Mouse (Mus musculus) frontal cortex, postnatal 10 days (tissue): ENCODE results near the gene Arl13a.
"Not testable (repeated sequence)": the region's sequence is repeated elsewhere in the genome, so short reads cannot be mapped to it uniquely, and the experiment has no call there.

Source experiments
- DNase-seq, 2 experiments: peaks; one replicate each; pipeline ENCODE4 v3.0.0; 2022; ENCODE audit warnings: low spot score in 2 of 2, mixed read lengths in 1 of 2

The Arl13a gene

DNA sequence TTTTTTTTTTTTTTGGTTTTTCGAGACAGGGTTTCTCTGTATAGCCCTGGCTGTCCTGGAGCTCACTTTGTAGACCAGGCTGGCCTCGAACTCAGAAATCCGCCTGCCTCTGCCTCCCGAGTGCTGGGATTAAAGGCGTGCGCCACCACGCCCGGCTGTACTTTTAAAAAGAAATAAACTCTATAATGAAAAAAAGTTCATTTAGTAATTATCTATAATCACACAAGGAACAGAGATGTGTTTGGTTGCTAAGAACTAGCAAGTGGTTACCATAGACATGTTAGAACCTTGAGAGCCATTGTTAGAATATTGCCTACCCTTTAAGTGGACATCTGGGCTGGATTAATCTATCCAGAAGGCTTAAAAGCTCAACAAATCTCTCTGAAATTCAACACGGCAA lies at the start of gene Arl13a:
Arl13a (plus strand) TSS at position 301 of the 400 bp plus-strand sequence.
- not testable (repeated sequence) for DNase-seq

DNA sequence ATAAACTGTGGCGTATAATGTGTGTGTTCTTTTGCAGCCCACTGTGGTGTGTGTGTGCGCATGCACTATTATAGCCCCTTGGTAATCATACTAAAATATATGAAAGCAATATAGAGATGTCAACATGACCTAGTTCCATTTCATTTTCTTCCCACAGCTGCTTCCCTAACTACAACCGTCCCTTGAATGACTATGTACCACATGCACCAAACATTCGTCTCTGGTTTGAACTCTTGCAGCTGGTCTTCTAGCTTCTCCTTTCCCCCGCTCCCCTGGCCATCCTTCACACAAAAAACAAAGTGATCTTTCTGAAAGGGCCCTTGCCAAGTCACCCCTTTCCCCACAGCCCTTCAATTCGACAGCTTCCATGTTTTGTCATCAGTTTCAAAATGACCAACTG lies 47.3 kb upstream of the Arl13a start:
- no peak for DNase-seq

DNA sequence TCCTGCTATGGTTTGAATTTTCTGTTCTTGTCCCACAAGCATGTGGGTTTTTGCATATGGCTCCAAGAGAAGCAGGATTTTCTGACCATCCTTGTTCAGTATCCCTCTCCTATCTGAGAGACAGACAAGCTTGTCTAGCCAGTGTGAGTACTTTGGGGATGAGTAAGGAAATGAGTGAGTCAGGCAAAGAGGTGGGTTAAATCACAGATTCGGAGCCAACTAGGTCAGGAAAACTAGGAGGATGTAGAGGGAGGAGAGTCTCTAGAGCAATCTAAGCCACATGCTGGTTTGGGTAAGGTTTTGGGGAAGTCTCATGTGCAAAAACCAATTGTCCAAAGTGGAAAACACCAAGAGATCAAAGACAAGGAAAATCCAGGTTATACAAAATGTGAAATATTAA lies 45.8 kb upstream of the Arl13a start:
- DNase-seq, result no peak

DNA sequence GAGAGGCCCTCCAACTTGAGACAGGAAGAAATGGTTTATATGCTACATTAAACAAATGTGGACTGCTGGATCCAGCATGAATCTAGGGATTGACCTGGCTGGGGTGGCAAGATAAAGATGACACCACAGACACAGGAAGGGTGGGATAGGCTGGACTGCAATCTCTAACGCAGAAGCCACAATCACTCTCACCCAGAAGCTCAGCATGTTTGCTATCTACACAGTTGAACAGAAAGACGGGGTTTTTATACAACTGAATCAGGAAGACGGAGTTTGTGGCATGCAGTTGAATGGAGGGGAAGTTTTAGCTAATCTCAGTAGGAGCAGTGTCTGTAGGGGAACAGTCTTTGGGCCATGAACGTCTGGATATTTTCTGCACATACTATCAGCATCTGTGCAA lies 45.3 kb upstream of the Arl13a start:
- no peak for DNase-seq

DNA sequence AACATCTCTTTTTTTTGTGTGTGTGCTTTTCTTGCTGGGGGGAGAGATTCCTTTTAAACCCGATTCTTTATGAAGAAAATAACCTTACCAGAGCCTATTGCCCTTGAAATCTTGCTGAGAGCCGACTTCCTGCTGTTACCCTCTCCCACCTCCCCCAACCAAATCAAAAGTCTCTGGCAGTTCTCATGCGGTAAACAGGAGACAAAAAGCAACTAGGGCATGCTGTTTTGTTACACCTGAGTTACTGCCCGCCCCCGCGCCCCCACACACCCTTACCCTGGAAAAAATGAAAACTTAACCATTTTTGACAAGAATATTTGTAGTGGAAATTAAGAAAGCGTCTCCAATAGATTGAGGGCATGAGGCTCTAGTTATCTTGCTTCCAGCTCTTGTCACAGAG lies 29.1 kb upstream of the Arl13a start:
- no peak for DNase-seq

DNA sequence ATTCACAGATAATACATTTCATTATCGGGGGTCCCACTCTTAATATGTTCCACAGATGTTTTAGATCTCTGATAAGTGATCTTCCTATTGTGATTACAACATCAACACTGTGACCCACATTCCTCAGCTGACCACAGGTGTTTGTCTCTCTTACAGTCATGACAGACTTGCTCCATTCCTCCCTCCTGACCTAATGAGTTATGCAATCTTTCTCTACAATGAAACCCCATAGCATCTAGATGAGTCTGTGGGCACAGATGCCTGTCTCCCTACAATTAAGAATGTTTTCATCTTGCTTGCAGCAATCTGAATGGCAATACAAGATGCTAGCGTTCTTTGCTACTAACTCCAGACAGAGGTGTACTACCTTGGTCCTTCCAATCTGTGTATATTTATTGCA lies 26.9 kb upstream of the Arl13a start:
- DNase-seq, result no peak

DNA sequence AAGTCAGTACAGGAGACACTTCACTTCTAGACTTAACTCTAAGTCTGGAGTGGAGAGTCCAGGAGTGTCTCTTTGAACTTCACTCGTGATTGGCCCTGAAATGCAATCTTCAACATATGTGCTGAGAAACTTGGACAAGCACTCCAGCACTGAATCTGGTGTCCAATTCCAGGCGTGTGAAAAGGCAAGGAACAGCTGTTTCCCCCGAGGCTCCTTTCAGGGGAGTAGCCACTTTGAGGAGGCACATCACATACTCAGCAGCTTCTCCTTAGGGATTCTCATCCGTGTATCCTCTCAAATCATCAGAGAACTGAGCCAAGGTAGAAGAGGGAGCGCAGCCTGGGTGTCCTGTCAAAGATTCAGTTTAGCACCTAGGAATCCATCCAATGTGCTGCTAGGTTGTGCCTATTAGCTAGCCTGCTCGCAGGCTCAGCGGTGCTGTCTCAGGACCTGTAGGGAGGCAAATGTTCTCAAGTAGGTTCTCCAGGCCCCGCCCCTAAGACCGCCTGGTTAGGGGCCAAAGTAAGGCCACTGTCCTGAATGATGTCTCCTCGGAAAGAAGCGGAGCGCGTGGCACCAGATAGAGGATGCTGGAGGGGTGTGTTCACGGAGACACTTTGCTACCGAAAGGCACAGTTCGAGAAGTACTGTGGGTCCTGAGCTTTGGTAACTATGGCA lies 25.1 kb upstream of the Arl13a start, which contains the start of gene Xkrx:
Xkrx (minus strand) TSS at position 34 of the 678 bp plus-strand sequence.
- no peak for DNase-seq

DNA sequence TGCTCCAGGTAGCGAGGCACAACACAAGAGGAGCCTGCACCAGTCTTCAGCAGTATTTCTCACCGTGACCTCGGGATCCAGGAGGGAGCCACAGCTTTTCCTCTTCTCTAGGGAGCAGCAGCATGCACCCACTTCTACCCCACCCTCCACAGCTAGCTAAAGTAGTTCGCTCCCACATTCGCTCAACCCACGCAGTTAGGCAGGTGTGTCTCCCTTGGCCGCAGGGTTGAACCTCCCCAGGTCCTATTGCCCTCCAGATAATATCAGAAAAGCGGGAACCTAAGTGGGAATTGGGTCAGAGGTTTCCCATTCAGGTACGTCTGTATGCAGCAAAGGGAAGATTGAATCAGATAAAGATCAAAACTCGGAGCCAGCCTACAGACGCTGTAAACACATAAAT lies 24.5 kb upstream of the Arl13a start:
- no peak for DNase-seq

DNA sequence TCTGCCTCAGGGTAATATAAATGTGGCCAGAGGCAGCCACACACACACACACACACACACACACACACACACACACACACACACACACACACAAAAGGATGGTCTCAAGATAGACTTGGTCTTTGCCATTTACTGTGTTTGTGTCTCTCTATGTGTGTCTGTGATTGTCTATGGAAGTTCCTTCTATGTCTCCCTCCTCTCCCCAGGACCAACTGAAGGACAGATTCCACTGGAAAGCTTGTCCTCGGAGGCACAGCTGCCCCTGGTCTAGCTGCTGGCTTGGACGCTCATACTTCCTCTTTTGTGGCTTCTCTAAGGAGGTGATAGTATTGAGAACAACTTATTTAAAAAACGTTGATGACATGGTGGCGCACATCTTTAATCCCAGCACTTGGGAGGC lies 23.8 kb upstream of the Arl13a start:
- DNase-seq, result no peak

DNA sequence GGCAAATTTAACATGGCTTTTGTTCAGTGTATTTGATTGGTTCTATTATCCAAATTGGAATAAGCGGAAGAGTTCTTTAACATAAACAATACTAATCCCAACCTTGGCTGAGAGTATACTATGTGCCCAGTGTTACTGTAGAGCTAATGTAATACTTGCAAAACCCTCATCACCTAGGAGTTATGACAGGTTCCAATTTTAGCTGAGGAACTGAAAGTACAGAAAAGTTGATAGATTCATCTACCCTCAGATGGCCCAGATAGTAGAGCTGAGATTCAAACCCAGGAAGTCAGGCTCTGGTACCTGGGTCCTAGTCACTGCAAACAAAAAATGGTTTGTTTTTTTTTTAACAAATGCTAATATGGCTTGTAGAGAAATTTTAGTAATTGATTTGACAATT lies 16.7 kb upstream of the Arl13a start:
- no peak for DNase-seq

DNA sequence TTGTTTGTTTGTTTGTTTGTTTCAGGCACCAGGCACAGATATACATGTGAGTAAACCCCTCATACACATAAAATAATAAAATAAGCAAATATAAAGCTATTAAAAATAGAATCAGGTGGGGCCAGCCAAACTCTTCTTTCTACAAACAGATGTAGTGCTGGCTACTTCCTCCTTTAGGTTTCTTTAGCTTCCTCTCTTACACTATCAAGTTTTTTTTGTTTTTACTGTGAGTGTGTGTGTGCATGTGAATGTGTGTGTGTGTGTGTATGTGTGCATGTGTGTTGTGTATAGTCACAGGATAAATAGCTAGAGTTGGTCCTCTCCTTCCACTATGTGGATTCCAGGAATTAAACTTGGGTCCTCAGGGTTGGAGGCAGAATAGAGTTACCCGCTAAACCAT lies 12.6 kb upstream of the Arl13a start:
- no peak for DNase-seq

DNA sequence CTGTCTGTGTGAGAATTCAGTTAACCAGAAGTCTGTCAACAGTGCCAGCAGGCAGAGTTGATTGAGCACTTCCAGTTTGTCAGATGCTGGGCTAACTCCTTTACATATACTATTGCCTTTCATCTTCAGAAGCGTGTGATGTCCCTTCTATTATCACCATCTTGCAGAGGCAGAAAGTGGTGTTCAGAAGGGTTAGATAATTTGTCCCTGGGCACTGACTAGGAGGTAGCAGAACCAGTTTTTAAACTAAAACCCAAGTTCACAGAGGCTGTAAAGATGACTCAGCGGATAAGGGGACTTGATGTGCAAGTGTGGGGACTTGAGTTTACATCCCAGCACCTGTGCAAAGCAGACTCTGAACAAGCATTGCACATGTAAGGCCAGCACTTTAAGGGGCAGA lies 21.2 kb downstream of the Arl13a start:
- DNase-seq, result no peak

DNA sequence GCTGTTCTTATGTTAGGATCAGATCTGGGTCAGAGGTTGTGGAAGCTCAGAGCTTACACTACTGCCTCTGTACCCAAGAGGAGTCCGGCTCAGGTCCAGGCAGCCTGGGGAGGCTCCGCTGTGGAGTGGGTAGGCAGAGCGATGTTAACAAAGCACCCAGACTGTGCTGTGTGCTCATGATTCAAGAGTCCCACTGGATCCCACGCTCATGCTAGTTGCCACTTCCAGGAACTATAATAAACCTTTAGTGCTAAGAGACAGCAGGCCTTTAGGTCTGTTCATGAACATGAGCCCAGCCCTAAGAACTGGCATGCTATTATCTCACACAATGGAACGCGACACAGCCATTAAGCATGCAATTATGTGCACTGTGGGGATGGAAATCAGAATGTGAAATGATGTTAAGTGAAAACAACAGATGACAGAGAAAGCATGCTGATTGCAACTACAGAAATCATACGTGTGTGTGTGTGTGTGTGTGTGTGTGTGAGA lies 23.9 kb downstream of the Arl13a start:
- DNase-seq, result no peak

DNA sequence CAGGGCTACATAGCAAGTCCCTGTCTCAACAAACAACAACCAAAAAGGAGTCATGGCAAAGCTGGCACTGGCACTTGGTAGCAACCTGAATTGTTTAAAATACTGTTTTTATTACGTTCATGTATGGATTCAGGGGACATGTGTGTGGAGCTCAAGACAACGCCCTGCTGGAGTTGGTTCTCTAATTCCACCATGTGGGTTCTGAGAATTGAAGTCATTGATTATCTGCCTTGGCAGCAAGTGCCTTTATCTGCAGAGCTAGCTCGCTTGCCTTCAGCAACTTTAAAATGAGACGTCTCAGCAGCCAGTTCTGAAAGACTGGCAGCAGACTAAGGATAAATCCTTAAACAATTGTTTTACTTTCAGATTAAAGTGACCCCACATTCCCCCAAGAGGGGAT lies 30.9 kb downstream of the Arl13a start:
- DNase-seq, result no peak

DNA sequence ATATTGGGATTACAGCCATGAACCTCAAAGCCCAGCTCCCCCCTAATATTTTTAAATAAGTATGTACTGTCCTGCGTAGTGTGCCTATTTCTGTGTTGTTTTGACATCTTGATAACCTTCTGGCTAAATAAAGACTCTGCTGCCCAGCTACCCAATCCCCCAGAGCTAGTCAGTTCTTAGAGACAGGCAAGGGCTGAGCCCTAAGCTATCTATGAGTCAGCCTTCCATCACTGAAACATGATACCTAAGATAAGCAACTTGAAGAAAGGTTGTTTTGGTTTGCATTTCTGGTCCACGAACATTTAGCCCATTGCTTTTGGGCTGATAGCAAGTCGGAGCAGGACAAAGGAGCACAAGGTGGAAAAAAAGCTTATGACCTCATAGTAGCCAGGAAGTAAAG lies 33.3 kb downstream of the Arl13a start:
- no peak for DNase-seq

DNA sequence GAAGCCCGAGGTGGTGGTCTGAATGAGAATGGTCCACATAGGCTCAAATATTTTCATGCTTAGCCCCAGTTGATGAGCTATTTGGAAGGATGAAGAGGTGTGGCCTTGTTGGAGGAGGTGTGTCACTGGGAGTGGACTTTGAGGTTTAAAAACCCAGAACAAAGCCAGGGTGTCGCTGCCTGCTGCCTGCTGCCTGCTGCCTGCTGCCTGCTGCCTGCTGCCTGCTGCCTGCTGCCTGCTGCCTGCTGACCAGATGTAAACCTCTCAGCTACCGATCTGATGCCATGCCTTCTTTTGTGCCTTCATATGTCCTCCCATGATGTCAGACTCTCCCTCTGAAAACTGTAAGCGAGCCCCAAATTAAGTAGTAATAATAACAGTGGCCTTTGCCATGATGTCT lies 34.6 kb downstream of the Arl13a start, which contains the start of gene Nox1:
Nox1 (minus strand) TSS at position 101 of the 400 bp plus-strand sequence.
- DNase-seq, result no peak

DNA sequence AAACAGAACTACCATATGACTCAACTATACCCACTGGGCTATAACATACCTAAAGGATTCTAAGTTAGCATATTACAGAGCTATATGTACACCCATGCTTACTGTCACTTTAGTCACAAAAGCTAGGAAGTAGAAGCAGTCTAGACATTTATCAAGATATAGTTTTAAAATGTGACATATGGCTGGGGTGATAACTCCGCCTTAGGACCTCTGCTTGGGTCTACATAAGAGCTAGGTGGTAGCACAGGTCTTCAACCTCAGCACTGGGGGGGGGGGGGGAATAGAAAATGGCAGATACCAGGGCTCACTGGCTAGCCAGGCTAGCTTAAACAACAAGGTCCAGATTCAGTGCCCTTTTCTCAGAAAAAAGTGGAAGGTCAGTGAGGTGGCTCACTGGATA lies 45.7 kb downstream of the Arl13a start:
- DNase-seq, result no peak

DNA sequence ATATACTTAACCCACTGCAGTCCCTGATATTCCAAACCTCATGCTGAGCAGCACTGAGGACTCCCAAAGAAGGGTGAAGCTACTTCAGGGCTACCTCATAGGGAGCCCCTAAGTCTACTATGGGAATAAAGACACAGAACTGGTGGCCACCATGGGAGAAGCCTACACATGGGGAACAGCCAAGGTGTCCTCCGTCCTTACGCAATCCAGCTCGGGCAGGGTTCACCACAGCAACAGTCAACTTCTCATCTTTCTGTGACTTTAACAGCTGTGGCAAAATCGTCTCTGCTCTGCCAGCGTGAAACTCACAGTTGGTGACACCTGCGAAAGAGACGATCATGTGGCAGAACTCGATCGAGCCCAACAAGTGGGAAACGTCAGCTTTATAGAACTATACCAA lies 51.0 kb downstream of the Arl13a start:
- no peak for DNase-seq

DNA sequence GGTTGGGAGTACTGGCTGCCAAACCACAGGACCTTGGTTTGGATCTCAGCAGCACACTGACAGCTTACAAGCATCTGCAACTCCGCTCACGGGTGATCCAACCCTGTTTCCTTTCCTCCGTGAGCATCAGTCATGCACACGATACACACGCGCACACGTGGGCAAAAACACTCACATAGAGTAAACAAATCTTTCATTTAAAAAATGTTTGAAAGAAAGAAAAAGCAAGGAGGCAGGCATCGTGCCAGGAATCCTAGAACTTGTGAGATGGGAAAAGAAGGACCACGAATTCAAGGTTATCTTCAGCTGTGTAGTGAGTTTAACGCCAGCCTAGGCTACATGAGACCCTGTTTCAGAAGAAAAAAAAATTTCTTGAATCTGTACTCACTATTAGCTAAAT lies 58.6 kb downstream of the Arl13a start:
- DNase-seq, result no peak

DNA sequence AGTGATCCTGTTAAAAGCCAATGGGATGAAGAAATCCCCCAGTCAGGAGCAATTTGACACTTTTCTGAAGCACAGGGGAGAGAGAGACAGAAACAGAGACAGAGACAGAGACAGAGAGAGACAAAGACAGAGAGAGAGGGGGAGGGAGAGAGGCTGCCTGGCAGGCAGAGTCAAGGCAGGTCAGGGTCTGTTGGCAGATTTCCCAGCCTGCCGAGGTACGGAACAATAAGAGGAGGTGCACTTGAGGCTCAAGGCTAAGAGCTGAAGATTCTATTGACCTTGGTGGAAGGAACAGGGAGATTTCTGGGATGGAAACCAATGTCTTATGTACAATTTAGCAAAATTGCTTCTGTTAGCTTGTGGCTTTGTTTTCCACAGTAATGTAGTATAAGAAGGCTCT lies 60.9 kb downstream of the Arl13a start:
- no peak for DNase-seq
